Comparison of ENCODE assay signal across 7 mouse cellular contexts in genomic region chr14:14701710-14702329, GRCm38 (mm10). TPM values are rescaled to one million over a fixed set of nuclear protein-coding genes. Genes with fewer than 3 reads are reported as not detected.
DNase-seq lines count a peak whose midpoint lies in the region; ATAC-seq lines count a peak whose summit lies in the region.

Gene Slc4a7, plus strand, starts transcription at chr14:14702279.

- H3K4me3 ChIP-seq in neural tube, embryonic 11.5 days (ENCODE audit: low read depth, low read length), result peak within 1 kb of the TSS; percentile 66
- H3K4me3 ChIP-seq in embryonic facial prominence, embryonic 11.5 days (ENCODE audit: low read depth, low read length), result peak within 1 kb of the TSS; percentile 87
- peak within 1 kb of the TSS; percentile 84 for H3K4me3 ChIP-seq in hindbrain, embryonic 11.5 days (ENCODE audit: low read depth, low read length)
- peak within 1 kb of the TSS; percentile 76 for H3K4me3 ChIP-seq in liver, embryonic 13.5 days (replicated peaks)

- peak within 1 kb of the TSS; percentile 98 for H3K27ac ChIP-seq in neural tube, embryonic 11.5 days (ENCODE audit: low read depth, low read length)
- H3K27ac ChIP-seq in embryonic facial prominence, embryonic 11.5 days (replicated peaks; ENCODE audit: low read depth, low read length), result peak within 1 kb of the TSS; percentile 94
- H3K27ac ChIP-seq in hindbrain, embryonic 11.5 days (ENCODE audit: low read depth, low read length), result peak within 1 kb of the TSS; percentile 98
- H3K27ac ChIP-seq in liver, embryonic 13.5 days, result peak within 1 kb of the TSS; percentile 77

- H3K9me3 ChIP-seq in neural tube, embryonic 11.5 days (ENCODE audit: control insufficient read depth, low read length), result no peaks in the 10 kb centered on the region
- H3K9me3 ChIP-seq in embryonic facial prominence, embryonic 11.5 days (replicated peaks; ENCODE audit: control insufficient read depth, low read length), result no peaks in the 10 kb centered on the region
- H3K9me3 ChIP-seq in hindbrain, embryonic 11.5 days (ENCODE audit: control insufficient read depth, low read length), result no peaks in the 10 kb centered on the region
- H3K9me3 ChIP-seq in liver, embryonic 13.5 days (replicated peaks), result no peaks in the 10 kb centered on the region

- peaks cover 13% of the 10 kb centered on the region for H3K4me1 ChIP-seq in neural tube, embryonic 11.5 days (ENCODE audit: control insufficient read depth, insufficient read depth, low read length)
- H3K4me1 ChIP-seq in embryonic facial prominence, embryonic 11.5 days (ENCODE audit: control insufficient read depth, insufficient read depth, low read length), result no peaks in the 10 kb centered on the region
- no peaks in the 10 kb centered on the region for H3K4me1 ChIP-seq in hindbrain, embryonic 11.5 days (replicated peaks; ENCODE audit: control insufficient read depth, insufficient read depth, low read length)
- peaks cover 26% of the 10 kb centered on the region for H3K4me1 ChIP-seq in liver, embryonic 13.5 days (replicated peaks)

- peak within 1 kb of the TSS; percentile 62 for H3K4me2 ChIP-seq in neural tube, embryonic 11.5 days (ENCODE audit: low read depth)
- peak within 1 kb of the TSS; percentile 48 for H3K4me2 ChIP-seq in embryonic facial prominence, embryonic 11.5 days (ENCODE audit: low read depth, low read length)
- peak within 1 kb of the TSS; percentile 58 for H3K4me2 ChIP-seq in hindbrain, embryonic 11.5 days (replicated peaks; ENCODE audit: low read depth, low read length)
- H3K4me2 ChIP-seq in liver, embryonic 13.5 days, result peak within 1 kb of the TSS; percentile 95

- DNase-seq in neural tube, embryonic 11.5 days (ENCODE audit: low spot score), result no peak
- DNase-seq in neural tube, embryonic 10.5 days (ENCODE audit: extremely low spot score, low spot score), result no peak
- DNase-seq in embryonic facial prominence, embryonic 11.5 days (ENCODE audit: low spot score), result no peak
- no peak for DNase-seq in hindbrain, embryonic 11.5 days (ENCODE audit: low spot score)
- DNase-seq in liver, embryonic 13.5 days, result no peak
- DNase-seq in right cerebral cortex, adult 2 months (ENCODE audit: low spot score in 2 of 2), result no peak
- DNase-seq in c-Kit-positive CD71-positive TER-119-positive erythroid progenitor cells, embryonic 14.5 days (ENCODE audit: low spot score), result no peak

- 88% methylated on average over 5 of the region's 5 CpGs for WGBS in neural tube, embryonic 11.5 days
- 85% methylated on average over 5 of the region's 5 CpGs for WGBS in embryonic facial prominence, embryonic 11.5 days
- WGBS in hindbrain, embryonic 11.5 days, result 86% methylated on average over 5 of the region's 5 CpGs
- 39% methylated on average over 5 of the region's 5 CpGs for WGBS in liver, embryonic 13.5 days (ENCODE audit: insufficient replicate concordance)

- H3K36me3 ChIP-seq in neural tube, embryonic 11.5 days (ENCODE audit: control insufficient read depth, insufficient read depth, low read length), result no peaks in the 10 kb centered on the region
- H3K36me3 ChIP-seq in embryonic facial prominence, embryonic 11.5 days (replicated peaks; ENCODE audit: control insufficient read depth, insufficient read depth, low read depth, low read length), result no peaks in the 10 kb centered on the region
- H3K36me3 ChIP-seq in hindbrain, embryonic 11.5 days (ENCODE audit: control insufficient read depth, insufficient read depth, low read length), result no peaks in the 10 kb centered on the region
- H3K36me3 ChIP-seq in liver, embryonic 13.5 days, result no peaks in the 10 kb centered on the region

- no peaks in the 10 kb centered on the region for H3K27me3 ChIP-seq in neural tube, embryonic 11.5 days (ENCODE audit: control insufficient read depth, insufficient read depth, low read length)
- H3K27me3 ChIP-seq in embryonic facial prominence, embryonic 11.5 days (ENCODE audit: control insufficient read depth, insufficient read depth, low read length), result no peaks in the 10 kb centered on the region
- no peaks in the 10 kb centered on the region for H3K27me3 ChIP-seq in hindbrain, embryonic 11.5 days (ENCODE audit: control insufficient read depth, insufficient read depth, low read length)
- no peaks in the 10 kb centered on the region for H3K27me3 ChIP-seq in liver, embryonic 13.5 days

- H3K9ac ChIP-seq in neural tube, embryonic 11.5 days (ENCODE audit: low read length), result peak within 1 kb of the TSS; percentile 97
- peak within 1 kb of the TSS; percentile 98 for H3K9ac ChIP-seq in embryonic facial prominence, embryonic 11.5 days (replicated peaks; ENCODE audit: low read length)
- H3K9ac ChIP-seq in hindbrain, embryonic 11.5 days (ENCODE audit: low read depth, low read length), result peak within 1 kb of the TSS; percentile 99
- H3K9ac ChIP-seq in liver, embryonic 13.5 days, result peak within 1 kb of the TSS; percentile 90

- no peak; the same call in 1 of the 2 replicates for ATAC-seq in neural tube, embryonic 11.5 days (ENCODE audit: insufficient read depth, low FRiP score, low TSS enrichment)
- peak; percentile 3 for ATAC-seq in embryonic facial prominence, embryonic 11.5 days (replicated peaks; ENCODE audit: insufficient number of reproducible peaks, low FRiP score, low TSS enrichment, low read depth)
- ATAC-seq in hindbrain, embryonic 11.5 days (ENCODE audit: low FRiP score), result no peak
- no peak for ATAC-seq in liver, embryonic 13.5 days (ENCODE audit: low read depth)

RNA-seq across cellular contexts. Expression of gene Slc4a7, which starts in this region (rescaled TPM):
- polyA plus RNA-seq in neural tube, embryonic 11.5 days (2014; fragmentation: Nextera tagmentation; extraction: Ambion mirVana), result 24.0 and 24.6 TPM in 2 replicates
- polyA plus RNA-seq in embryonic facial prominence, embryonic 11.5 days (2014; fragmentation: Nextera tagmentation; extraction: Ambion mirVana), result 17.0 and 17.6 TPM in 2 replicates
- polyA plus RNA-seq in hindbrain, embryonic 11.5 days (2014; fragmentation: Nextera tagmentation; extraction: Ambion mirVana), result 27.0 and 38.4 TPM in 2 replicates
- 4.2 and 4.6 TPM in 2 replicates for polyA plus RNA-seq in liver, embryonic 13.5 days (2015; fragmentation: Nextera tagmentation; extraction: Ambion mirVana)
